Mouse (Mus musculus): ENCODE results near the gene Ncapd3.

The Ncapd3 gene

GRCm38 (mm10) chr9:27029828-27030762, at the start of gene Ncapd3, which contains the start of gene Vps26b:
Gene Ncapd3, plus strand, starts transcription at chr9:27030175.
Gene Vps26b, minus strand, starts transcription at chr9:27030065.
- peak; percentile 91 for DNase-seq (ENCODE audit: low read depth, low spot score)

- DNase-seq (ENCODE audit: low read depth, low spot score), result no peak
Observed at GRCm38 (mm10) chr9:26985090-26985613, 44.8 kb upstream of the Ncapd3 start.

- no peak for DNase-seq (ENCODE audit: low read depth, low spot score)
Observed at GRCm38 (mm10) chr9:26985668-26986277, 44.2 kb upstream of the Ncapd3 start.

- no peak for DNase-seq (ENCODE audit: low read depth, low spot score)
Observed at GRCm38 (mm10) chr9:26990181-26990580, 39.8 kb upstream of the Ncapd3 start.

GRCm38 (mm10) chr9:26993118-26993517, 36.9 kb upstream of the Ncapd3 start:
- no peak for DNase-seq (ENCODE audit: low read depth, low spot score)

- no peak for DNase-seq (ENCODE audit: low read depth, low spot score)
Observed at GRCm38 (mm10) chr9:26993900-26994299, 36.1 kb upstream of the Ncapd3 start.

- DNase-seq (ENCODE audit: low read depth, low spot score), result no peak
Observed at GRCm38 (mm10) chr9:26997062-26997461, 32.9 kb upstream of the Ncapd3 start.

GRCm38 (mm10) chr9:26997501-26997900, 32.5 kb upstream of the Ncapd3 start:
- no peak for DNase-seq (ENCODE audit: low read depth, low spot score)

GRCm38 (mm10) chr9:26998669-26999460, 31.1 kb upstream of the Ncapd3 start:
- no peak for DNase-seq (ENCODE audit: low read depth, low spot score)

- peak; percentile 95 for DNase-seq (ENCODE audit: low read depth, low spot score)
Observed at GRCm38 (mm10) chr9:26999461-27000395, 30.2 kb upstream of the Ncapd3 start, which contains the start of the genes Acad8 and Thyn1. Gene Acad8, minus strand, starts transcription at chr9:26999566. Gene Thyn1, plus strand, starts transcription at chr9:26999710.

- no peak for DNase-seq (ENCODE audit: low read depth, low spot score)
Observed at GRCm38 (mm10) chr9:27005231-27005630, 24.7 kb upstream of the Ncapd3 start.

GRCm38 (mm10) chr9:27005933-27006332, 24.0 kb upstream of the Ncapd3 start:
- no peak for DNase-seq (ENCODE audit: low read depth, low spot score)

GRCm38 (mm10) chr9:27006866-27007265, 23.1 kb upstream of the Ncapd3 start:
- DNase-seq (ENCODE audit: low read depth, low spot score), result no peak

GRCm38 (mm10) chr9:27009231-27009630, 20.7 kb upstream of the Ncapd3 start:
- DNase-seq (ENCODE audit: low read depth, low spot score), result no peak

- no peak for DNase-seq (ENCODE audit: low read depth, low spot score)
Observed at GRCm38 (mm10) chr9:27011572-27011971, 18.4 kb upstream of the Ncapd3 start.

GRCm38 (mm10) chr9:27018961-27019360, 11.0 kb upstream of the Ncapd3 start:
- no peak for DNase-seq (ENCODE audit: low read depth, low spot score)

GRCm38 (mm10) chr9:27023681-27024080, 6.3 kb upstream of the Ncapd3 start:
- no peak for DNase-seq (ENCODE audit: low read depth, low spot score)

GRCm38 (mm10) chr9:27026708-27027107, 3.3 kb upstream of the Ncapd3 start:
- no peak for DNase-seq (ENCODE audit: low read depth, low spot score)

GRCm38 (mm10) chr9:27029022-27029827, 750 bp upstream of the Ncapd3 start:
- no peak for DNase-seq (ENCODE audit: low read depth, low spot score)

- DNase-seq (ENCODE audit: low read depth, low spot score), result no peak
Observed at GRCm38 (mm10) chr9:27030763-27031100, 757 bp downstream of the Ncapd3 start.

Measured in retina, adult 2 months (tissue).